Mouse (Mus musculus): ENCODE results near the gene Actrt2. TPM values are rescaled to one million over a fixed set of nuclear protein-coding genes. Genes with fewer than 3 reads are reported as not detected.

Gene Actrt2
- polyA plus RNA-seq, 1 experiment = 0.06 TPM

DNA sequence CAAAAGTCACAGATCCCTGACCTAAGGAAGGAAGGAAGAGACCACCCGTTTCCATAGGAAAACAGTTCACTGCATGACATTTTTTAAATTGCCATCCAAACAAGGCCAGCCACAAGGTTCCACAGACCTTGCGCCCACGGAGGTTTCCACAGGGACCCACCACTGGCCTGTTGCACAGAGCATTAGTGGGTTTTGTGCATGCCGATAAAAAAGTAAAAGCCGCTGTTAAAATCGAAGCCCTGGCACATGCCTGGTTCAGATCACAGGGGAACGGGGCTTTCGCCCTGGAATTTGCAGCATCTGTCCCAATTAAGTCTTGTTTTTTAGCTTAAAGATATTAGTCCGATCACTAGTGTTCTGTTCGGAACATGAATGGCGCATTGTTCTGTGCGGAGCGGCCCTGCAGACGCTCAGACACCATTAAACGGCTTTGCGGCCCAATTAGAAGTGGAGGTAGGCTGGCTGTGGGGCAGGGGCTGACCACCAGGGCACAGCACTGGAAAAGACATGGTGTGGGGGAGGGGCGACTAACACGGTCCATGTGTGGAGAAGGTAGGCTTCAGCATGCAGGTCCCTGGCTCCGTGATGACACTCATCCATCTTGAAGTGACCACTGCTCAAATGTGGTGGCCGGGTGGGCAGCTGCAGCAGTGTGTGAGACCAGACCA, 25.8 kb upstream of the Actrt2 start:
- Histone ChIP-seq H3K4me3 (ENCODE audit: insufficient read depth, low read depth, low read length) (no peak overlapping the region), H3K4me1 (ENCODE audit: control insufficient read depth, insufficient read depth, low read length) (no peaks in the 10 kb centered on the region), H3K27me3 (replicated peaks; ENCODE audit: control insufficient read depth, insufficient read depth, low read length) (no peaks in the 10 kb centered on the region), H3K27ac (ENCODE audit: insufficient read depth, low read depth, low read length) (no peak overlapping the region), H3K36me3 (ENCODE audit: control insufficient read depth, insufficient read depth, low read length) (no peaks in the 10 kb centered on the region)
- 73% methylated on average over 20 of the region's 20 CpGs for WGBS
- no peak for DNase-seq
- TF ChIP-seq POLR2A (IDR thresholded peaks at IDR 0.05; ENCODE audit: low read depth, low read length) (no peak), CTCF (conservative IDR thresholded peaks at IDR 0.05; ENCODE audit: insufficient read depth, insufficient read length, low read depth, low read length) (no peak)

DNA sequence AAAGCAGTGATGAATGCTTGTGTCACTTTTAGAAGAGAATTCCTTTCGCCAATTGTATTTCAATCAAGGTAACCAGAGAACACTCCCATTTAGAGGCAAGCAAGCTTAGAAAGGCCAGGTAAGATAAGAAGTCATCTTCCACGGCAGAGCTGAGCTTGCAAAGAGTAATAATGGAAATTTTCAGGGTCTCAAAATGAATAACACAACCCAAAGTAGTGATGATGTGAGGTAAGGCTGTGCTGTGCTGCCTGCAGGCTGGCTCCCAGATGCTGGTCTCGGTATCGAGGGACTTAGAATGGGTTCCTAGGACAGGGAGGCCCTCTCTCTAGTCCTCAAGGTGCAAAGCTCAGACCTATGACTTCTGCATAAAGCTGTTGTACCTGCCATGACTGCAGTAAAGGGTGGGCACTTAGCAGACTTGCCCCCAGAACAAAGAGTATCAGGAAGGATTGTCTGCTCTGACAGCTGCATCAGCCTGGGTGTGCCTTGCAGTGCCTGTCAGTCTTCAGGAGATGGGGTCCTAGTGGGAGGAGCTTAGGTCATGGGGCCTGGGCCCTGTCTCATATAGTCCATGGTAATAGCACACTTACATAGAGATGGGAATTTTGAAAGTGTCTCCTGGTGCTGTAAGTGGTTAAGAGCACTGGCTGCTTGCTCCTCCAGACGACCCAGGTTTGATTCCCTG, 15.5 kb upstream of the Actrt2 start:
- no peak for DNase-seq
- Histone ChIP-seq H3K4me3 (ENCODE audit: insufficient read depth, low read depth, low read length) (no peak overlapping the region), H3K36me3 (ENCODE audit: control insufficient read depth, insufficient read depth, low read length) (no peaks in the 10 kb centered on the region), H3K4me1 (ENCODE audit: control insufficient read depth, insufficient read depth, low read length) (no peaks in the 10 kb centered on the region), H3K27ac (ENCODE audit: insufficient read depth, low read depth, low read length) (no peak overlapping the region), H3K27me3 (replicated peaks; ENCODE audit: control insufficient read depth, insufficient read depth, low read length) (no peaks in the 10 kb centered on the region)
- WGBS = 79% methylated on average over 5 of the region's 5 CpGs
- TF ChIP-seq POLR2A (IDR thresholded peaks at IDR 0.05; ENCODE audit: low read depth, low read length) (no peak), CTCF (conservative IDR thresholded peaks at IDR 0.05; ENCODE audit: insufficient read depth, insufficient read length, low read depth, low read length) (no peak)

DNA sequence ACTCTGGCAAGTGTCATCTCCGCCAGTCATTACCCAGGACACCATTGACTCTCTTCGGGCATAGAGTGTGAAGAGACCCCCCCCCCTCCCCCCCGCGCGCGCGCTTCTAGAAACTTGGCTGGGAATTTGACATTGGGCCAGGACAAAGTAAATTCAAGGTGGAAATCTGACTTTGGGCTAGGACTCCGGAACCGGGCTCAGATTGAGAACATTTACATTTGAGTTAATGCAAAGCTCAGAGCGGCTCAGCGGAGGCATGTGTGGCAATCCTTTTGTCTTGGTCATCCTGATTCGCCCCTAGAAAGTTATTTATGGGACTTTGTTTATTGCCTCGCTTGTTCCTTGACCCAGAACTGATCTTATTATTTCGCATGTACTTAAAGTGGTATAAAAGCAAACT, 14.6 kb upstream of the Actrt2 start:
- WGBS = 26% methylated on average over 14 of the region's 14 CpGs
- TF ChIP-seq CTCF (conservative IDR thresholded peaks at IDR 0.05; ENCODE audit: insufficient read depth, insufficient read length, low read depth, low read length) = no peak
- no peak for TF ChIP-seq POLR2A (IDR thresholded peaks at IDR 0.05; ENCODE audit: low read depth, low read length)
- Histone ChIP-seq H3K36me3 (ENCODE audit: control insufficient read depth, insufficient read depth, low read length) (no peaks in the 10 kb centered on the region), H3K4me3 (ENCODE audit: insufficient read depth, low read depth, low read length) (no peak overlapping the region), H3K27me3 (replicated peaks; ENCODE audit: control insufficient read depth, insufficient read depth, low read length) (no peaks in the 10 kb centered on the region), H3K4me1 (ENCODE audit: control insufficient read depth, insufficient read depth, low read length) (no peaks in the 10 kb centered on the region), H3K27ac (ENCODE audit: insufficient read depth, low read depth, low read length) (no peak overlapping the region)
- no peak for DNase-seq

DNA sequence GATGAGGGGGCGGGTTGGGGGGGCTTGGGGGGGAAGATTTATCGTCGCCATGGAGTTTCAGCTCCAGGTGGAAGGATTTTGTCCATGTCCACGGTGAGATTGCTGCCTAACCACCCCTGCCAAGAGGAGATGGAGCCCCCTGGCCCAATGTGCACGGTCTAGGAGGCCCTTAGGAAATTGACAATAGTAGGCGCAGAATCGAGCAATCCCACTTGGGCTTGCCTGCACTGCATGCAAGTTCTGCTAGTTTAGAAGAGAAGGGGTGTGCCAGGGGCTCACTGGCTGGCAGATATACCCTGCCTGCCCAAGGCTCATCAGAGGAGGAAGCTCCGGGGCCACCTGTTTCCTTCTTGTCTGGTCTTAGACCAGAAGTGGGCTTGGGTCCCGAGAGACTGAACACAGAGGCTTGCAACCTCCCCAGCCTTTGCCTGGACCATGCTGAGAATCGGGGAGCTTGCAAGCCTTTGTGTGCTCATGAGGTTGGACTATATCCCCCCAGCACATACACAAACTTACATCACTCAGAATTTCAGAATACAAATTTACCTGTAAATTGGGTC, 7.9 kb upstream of the Actrt2 start:
- 72% methylated on average over 10 of the region's 10 CpGs for WGBS
- no peak overlapping the region for H3K27ac ChIP-seq (ENCODE audit: insufficient read depth, low read depth, low read length)
- TF ChIP-seq POLR2A (IDR thresholded peaks at IDR 0.05; ENCODE audit: low read depth, low read length) (no peak), CTCF (conservative IDR thresholded peaks at IDR 0.05; ENCODE audit: insufficient read depth, insufficient read length, low read depth, low read length) (no peak)

DNA sequence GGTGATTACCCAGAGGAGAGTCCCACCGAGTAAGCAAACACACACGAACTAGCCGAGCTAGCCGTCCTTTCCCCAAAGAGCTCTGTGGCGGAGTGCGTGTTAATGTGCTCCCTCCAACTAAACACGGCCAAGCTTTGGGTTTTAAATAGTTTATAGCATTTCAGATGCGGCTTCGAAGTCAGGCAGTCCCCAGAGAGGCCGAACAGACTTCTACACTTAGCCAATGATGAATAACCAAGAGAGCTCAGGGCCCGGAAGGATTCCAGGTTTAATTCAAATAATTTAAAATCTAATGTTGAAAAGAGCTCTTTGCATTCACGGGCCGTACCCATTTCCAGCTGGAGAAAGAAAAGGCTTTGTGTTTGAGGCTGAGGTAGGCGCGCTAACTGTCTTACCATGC, 7.3 kb upstream of the Actrt2 start:
- no peaks in the 10 kb centered on the region for H3K27me3 ChIP-seq (replicated peaks; ENCODE audit: control insufficient read depth, insufficient read depth, low read length)
- DNase-seq = no peak
- TF ChIP-seq POLR2A (IDR thresholded peaks at IDR 0.05; ENCODE audit: low read depth, low read length) (no peak), CTCF (conservative IDR thresholded peaks at IDR 0.05; ENCODE audit: insufficient read depth, insufficient read length, low read depth, low read length) (no peak)
- 0 out of 2 replicates have a peak, but pooled peaks cover 7% of the 10 kb centered on the region for H3K4me1 ChIP-seq (ENCODE audit: control insufficient read depth, insufficient read depth, low read length)
- H3K27ac ChIP-seq (ENCODE audit: insufficient read depth, low read depth, low read length) = no peak overlapping the region
- no peak overlapping the region for H3K4me3 ChIP-seq (ENCODE audit: insufficient read depth, low read depth, low read length)
- no peaks in the 10 kb centered on the region for H3K36me3 ChIP-seq (ENCODE audit: control insufficient read depth, insufficient read depth, low read length)
- 44% methylated on average over 15 of the region's 15 CpGs for WGBS

More for the DNA sequence above, 7.9 kb upstream of the Actrt2 start:
- Histone ChIP-seq H3K4me1 (ENCODE audit: control insufficient read depth, insufficient read depth, low read length) (0 out of 2 replicates have a peak, but pooled peaks cover 7% of the 10 kb centered on the region), H3K27me3 (replicated peaks; ENCODE audit: control insufficient read depth, insufficient read depth, low read length) (no peaks in the 10 kb centered on the region), H3K4me3 (ENCODE audit: insufficient read depth, low read depth, low read length) (no peak overlapping the region), H3K36me3 (ENCODE audit: control insufficient read depth, insufficient read depth, low read length) (no peaks in the 10 kb centered on the region)
- no peak for DNase-seq

DNA sequence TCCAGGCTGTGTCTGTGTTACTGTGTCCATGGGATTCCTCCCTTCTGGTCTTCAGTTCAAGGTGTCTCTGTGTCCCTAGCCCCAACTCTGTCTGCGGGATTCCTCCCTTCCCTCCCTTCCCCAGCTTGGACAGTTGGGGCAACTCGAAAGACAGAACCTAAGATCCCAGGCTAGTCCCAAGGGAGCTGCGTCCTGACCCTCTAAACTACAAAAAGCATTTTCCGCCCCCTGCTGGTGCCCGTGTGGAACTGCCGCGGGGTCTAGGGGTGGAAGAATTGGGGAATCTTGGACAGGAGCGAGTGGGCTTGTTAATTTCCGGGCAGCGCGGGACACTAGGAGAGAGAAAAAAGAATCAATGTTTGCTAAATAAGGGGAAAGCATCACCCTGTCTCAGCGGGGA, 6.9 kb upstream of the Actrt2 start:
- no peak for TF ChIP-seq POLR2A (IDR thresholded peaks at IDR 0.05; ENCODE audit: low read depth, low read length)
- TF ChIP-seq CTCF (conservative IDR thresholded peaks at IDR 0.05; ENCODE audit: insufficient read depth, insufficient read length, low read depth, low read length) = peak; percentile 70
- Histone ChIP-seq H3K4me3 (ENCODE audit: insufficient read depth, low read depth, low read length) (no peak overlapping the region), H3K27ac (ENCODE audit: insufficient read depth, low read depth, low read length) (peak overlapping the region; percentile 72), H3K4me1 (ENCODE audit: control insufficient read depth, insufficient read depth, low read length) (0 out of 2 replicates have a peak, but pooled peaks cover 7% of the 10 kb centered on the region), H3K36me3 (ENCODE audit: control insufficient read depth, insufficient read depth, low read length) (no peaks in the 10 kb centered on the region), H3K27me3 (replicated peaks; ENCODE audit: control insufficient read depth, insufficient read depth, low read length) (no peaks in the 10 kb centered on the region)
- DNase-seq = peak; percentile 59
- 8% methylated on average over 12 of the region's 12 CpGs for WGBS

DNA sequence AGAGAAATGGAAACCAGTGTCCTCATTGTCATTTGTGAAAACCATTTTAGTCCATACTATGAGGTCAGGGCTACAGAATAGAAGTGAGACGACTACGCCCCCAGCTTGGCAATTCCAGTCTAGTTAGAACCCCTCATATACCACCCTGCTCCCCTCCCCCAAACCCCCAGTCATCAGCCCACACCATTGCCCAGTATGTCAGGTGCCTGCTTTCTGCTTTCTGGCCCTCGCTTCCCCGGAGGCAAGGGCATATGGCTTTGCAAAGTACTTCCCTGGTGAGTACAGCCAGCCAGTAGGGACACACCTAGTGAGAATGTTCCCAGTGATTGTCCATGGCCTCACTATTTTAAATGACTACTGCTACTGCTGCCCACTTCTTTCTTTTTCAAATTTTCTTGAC, 6.3 kb upstream of the Actrt2 start:
- H3K27ac ChIP-seq (ENCODE audit: insufficient read depth, low read depth, low read length) = peak overlapping the region; percentile 72
- TF ChIP-seq POLR2A (IDR thresholded peaks at IDR 0.05; ENCODE audit: low read depth, low read length) = no peak
- H3K27me3 ChIP-seq (replicated peaks; ENCODE audit: control insufficient read depth, insufficient read depth, low read length) = no peaks in the 10 kb centered on the region
- WGBS = 61% methylated on average over 4 of the region's 4 CpGs
- H3K4me3 ChIP-seq (ENCODE audit: insufficient read depth, low read depth, low read length) = no peak overlapping the region
- no peaks in the 10 kb centered on the region for H3K36me3 ChIP-seq (ENCODE audit: control insufficient read depth, insufficient read depth, low read length)
- peak; percentile 54 for DNase-seq
- 0 out of 2 replicates have a peak, but pooled peaks cover 7% of the 10 kb centered on the region for H3K4me1 ChIP-seq (ENCODE audit: control insufficient read depth, insufficient read depth, low read length)

Measured in kidney, adult 2 months (tissue).